Mouse (Mus musculus) limb, embryonic 13.5 days (tissue): ENCODE results near the gene Pnisr. TPM values are rescaled to one million over a fixed set of nuclear protein-coding genes. Genes with fewer than 3 reads are reported as not detected.

ENCODE experiments used
- ATAC-seq: fragments of 200-750 bp; cut with Nextera tagmentation; 2 replicates; pipeline ENCODE4 v1.8.0; 2017; ENCODE audit warnings: low read depth, moderate number of reproducible peaks, moderate TSS enrichment; ENCODE audit not compliant: low FRiP score
- H3K27ac ChIP-seq: fragments of 300-500 bp; sonication (generic); 2 replicates; pipeline ENCODE4 v1.5.1; 2015; ENCODE audit warnings: inconsistent platforms, mild to moderate bottlenecking, moderate library complexity
- H3K27me3 ChIP-seq: fragments of 300-500 bp; sonication (generic); 2 replicates; pipeline ENCODE4 v1.6.1; 2015; ENCODE audit warnings: mild to moderate bottlenecking, inconsistent platforms
- H3K36me3 ChIP-seq: fragments of 300-500 bp; sonication (generic); 2 replicates; pipeline ENCODE4 v1.6.1; 2015; ENCODE audit warnings: inconsistent platforms, mild to moderate bottlenecking, moderate library complexity
- H3K4me1 ChIP-seq: fragments of 300-500 bp; sonication (generic); 2 replicates; pipeline ENCODE4 v1.6.1; 2015; ENCODE audit warnings: inconsistent platforms
- H3K4me2 ChIP-seq: fragments of 300-500 bp; sonication (generic); replicated peaks from 2 replicates; pipeline ENCODE4 v1.6.1; 2015; ENCODE audit warnings: inconsistent platforms, mild to moderate bottlenecking, moderate library complexity
- H3K4me3 ChIP-seq: fragments of 300-500 bp; sonication (generic); 2 replicates; pipeline ENCODE4 v1.5.1; 2015; ENCODE audit warnings: moderate library complexity, mild to moderate bottlenecking, inconsistent platforms
- H3K9ac ChIP-seq: fragments of 300-500 bp; sonication (generic); 2 replicates; pipeline ENCODE4 v1.6.1; 2015; ENCODE audit warnings: mild to moderate bottlenecking, inconsistent platforms
- H3K9me3 ChIP-seq: fragments of 300-500 bp; sonication (generic); 2 replicates; pipeline ENCODE4 v1.6.1; 2016; ENCODE audit warnings: inconsistent platforms
- WGBS: fragments of 180-500 bp; shearing (Covaris S2); methylation state at CpG from one replicate; pipeline ENCODE4 v1.1.7; 2015; 5-methylcytosine and 5-hydroxymethylcytosine counted together
- polyA plus RNA-seq: library from polyadenylated mRNA; unstranded; fragments of >200 nt; fragmentation: Nextera tagmentation; extraction: Ambion mirVana; gene quantifications from 2 replicates; pipeline ENCODE4 v1.2.1, GENCODE M21; 2015

Pnisr gene
- polyA plus RNA-seq, 1 experiment from 2014 or later = 199 TPM

DNA sequence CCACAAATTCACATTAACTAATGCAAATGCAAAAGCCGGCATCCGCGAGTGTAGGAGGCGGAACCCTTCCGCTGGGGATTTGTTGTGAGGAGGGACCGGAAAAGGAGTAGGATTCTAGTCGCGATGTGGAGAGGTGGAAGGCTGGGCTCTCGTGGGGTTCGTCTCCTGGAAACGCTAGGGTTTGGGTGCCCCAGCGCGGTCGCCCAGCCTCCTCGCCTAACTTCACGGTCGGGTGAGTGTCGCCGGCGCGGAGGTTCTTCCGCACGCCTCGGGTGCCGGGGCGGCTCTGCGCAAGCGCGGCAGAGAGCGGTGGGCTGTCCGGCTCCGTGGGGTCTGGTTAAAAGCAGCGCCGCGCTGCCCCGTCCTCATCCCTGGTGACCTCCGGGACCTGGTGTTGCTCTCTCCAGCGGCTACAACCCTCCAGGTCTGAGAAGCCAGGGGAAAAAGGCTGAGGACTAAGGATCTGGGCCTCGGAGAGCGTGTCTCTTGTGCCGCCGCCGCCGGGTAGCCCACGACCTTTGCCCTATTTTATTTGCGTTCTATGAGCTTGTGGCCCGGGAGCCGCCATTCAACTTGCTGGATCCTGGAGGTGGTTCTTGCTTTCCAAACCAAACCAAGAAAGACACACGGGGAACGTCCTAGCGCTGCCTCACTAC is 32.3 kb downstream of the Pnisr start, which contains the start of gene Coq3:
Gene Coq3 (plus strand): TSS at position 109 of the 656 bp plus-strand sequence.
- Histone ChIP-seq H3K27me3 (no peaks in the 10 kb centered on the region), H3K4me2 (peak within 1 kb of the TSS; percentile 67), H3K9ac (peak within 1 kb of the TSS; percentile 82), H3K9me3 (no peaks in the 10 kb centered on the region), H3K4me3 (peak within 1 kb of the TSS; percentile 74), H3K36me3 (peaks cover 11% of the 10 kb centered on the region), H3K27ac (peak within 1 kb of the TSS; percentile 84), H3K4me1 (peaks cover 8% of the 10 kb centered on the region; the same call in 1 of the 2 replicates)
- under 1% methylated on average over 48 of the region's 51 CpGs for WGBS
- ATAC-seq = peak; percentile 89

DNA sequence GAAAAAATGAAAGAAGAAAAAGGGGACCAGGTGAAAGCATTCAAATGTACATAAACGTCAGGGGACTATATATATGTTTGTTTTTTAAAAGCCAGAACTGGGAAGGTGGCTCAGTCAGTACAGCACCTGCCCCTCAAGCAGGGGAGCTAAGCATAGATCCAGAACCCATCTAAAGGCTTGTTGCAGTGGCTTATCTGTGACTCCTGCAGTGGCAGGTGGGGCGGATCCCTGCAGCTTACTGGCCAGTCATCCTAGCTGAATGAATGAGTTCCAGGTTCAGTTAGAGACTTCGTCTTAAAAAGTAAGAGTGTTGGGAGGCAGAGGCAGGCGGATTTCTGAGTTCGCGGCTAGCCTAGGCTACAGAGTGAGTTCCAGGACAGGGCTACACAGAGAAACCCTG is 35.4 kb downstream of the Pnisr start:
- no peak overlapping the region for H3K27ac ChIP-seq
- H3K36me3 ChIP-seq = no peaks in the 10 kb centered on the region
- WGBS = 93% methylated on average over 6 of the region's 6 CpGs
- peaks cover 8% of the 10 kb centered on the region; the same call in 1 of the 2 replicates for H3K4me1 ChIP-seq
- H3K27me3 ChIP-seq = no peaks in the 10 kb centered on the region
- H3K9me3 ChIP-seq = no peaks in the 10 kb centered on the region
- no peak overlapping the region for H3K4me3 ChIP-seq
- H3K9ac ChIP-seq = no peak overlapping the region
- no peak for ATAC-seq
- no peak overlapping the region for H3K4me2 ChIP-seq

DNA sequence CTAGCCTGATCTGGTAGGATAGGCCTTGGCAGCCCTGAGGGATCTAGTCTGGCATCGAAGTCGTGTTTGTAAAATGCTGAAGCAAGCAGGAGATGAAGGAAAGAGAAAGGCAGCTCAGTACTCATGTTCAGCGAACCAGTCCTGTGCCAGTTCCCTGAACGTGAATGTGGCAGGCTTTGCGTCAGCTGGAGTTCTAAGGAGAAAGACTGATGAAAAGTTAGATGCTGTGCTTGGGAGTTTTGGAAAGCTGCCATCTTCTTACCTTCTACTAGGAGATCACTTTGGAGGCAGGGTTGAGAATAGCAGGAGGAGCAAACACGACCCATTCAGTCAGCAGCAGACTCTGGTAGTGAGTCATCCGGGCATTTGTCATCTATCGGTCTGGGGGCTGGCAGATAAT is 38.4 kb downstream of the Pnisr start:
- 87% methylated on average over 8 of the region's 8 CpGs for whole genome bisulfite sequencing

More for the DNA sequence above, 38.4 kb downstream of the Pnisr start:
- Histone ChIP-seq H3K4me1 (no peaks in the 10 kb centered on the region), H3K9ac (no peak overlapping the region), H3K4me3 (no peak overlapping the region), H3K9me3 (no peaks in the 10 kb centered on the region), H3K4me2 (no peak overlapping the region), H3K27ac (no peak overlapping the region), H3K36me3 (no peaks in the 10 kb centered on the region), H3K27me3 (no peaks in the 10 kb centered on the region)
- no peak for ATAC-seq

Other genes with a start within 250 kb of the Pnisr start
- gene Prdm13, start 161.6 kb upstream of the Pnisr start, polyA plus RNA-seq = not detected in 2 replicates
- gene Ccnc, start 119.9 kb upstream of the Pnisr start, polyA plus RNA-seq = 41.0 and 45.0 TPM in 2 replicates
- gene Usp45, start 80.4 kb upstream of the Pnisr start, polyA plus RNA-seq = 8.2 and 11.5 TPM in 2 replicates
- gene Tstd3, start 80.4 kb upstream of the Pnisr start, polyA plus RNA-seq = 6.4 and 7.8 TPM in 2 replicates
- 12.7 and 13.6 TPM in 2 replicates for gene Coq3, start 32.1 kb downstream of the Pnisr start, polyA plus RNA-seq
- gene Faxc, start 83.7 kb downstream of the Pnisr start, polyA plus RNA-seq = 7.3 and 7.4 TPM in 2 replicates